Mouse (Mus musculus): ENCODE measurements at regions not wholly inside any gene's neighbourhood (a gene's known extent, or its start where the extent isn't known, plus 50 kb on each side); places are given as distances from the start of the nearest gene placed in this dataset.

DNA sequence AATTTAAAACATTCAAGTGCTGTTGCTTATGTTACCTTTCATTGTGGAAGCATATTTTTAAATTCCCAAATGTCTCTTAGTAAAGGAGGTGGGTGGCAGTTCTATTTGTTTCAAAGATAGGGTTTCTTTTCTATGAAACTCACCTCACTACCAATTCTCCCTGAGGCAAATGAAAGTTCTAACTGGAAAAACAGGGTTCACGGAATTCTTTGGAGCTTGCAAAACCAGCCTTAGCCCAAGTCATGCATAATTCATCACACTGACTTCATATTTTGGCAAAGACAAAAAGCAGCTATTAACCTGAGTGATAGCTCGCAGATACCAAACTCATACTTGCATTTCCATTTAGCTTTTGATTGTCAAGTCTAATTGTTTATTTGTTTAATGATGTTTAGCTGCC lies 73.8 kb downstream of the Dio2 start:
- WGBS = 61% methylated on average over 2 of the region's 2 CpGs
- H3K4me3 ChIP-seq (ENCODE audit: low read depth, low read length) = no peak overlapping the region
- no peak overlapping the region for H3K9ac ChIP-seq (replicated peaks; ENCODE audit: low read depth, low read length)
- no peak for ATAC-seq (ENCODE audit: low read depth)
- H3K9me3 ChIP-seq (ENCODE audit: control insufficient read depth, low read length) = no peaks in the 10 kb centered on the region
- no peaks in the 10 kb centered on the region for H3K27me3 ChIP-seq (ENCODE audit: control insufficient read depth, insufficient read depth, low read length)
- no peaks in the 10 kb centered on the region for H3K36me3 ChIP-seq (ENCODE audit: control insufficient read depth, insufficient read depth, low read length)
- no peaks in the 10 kb centered on the region for H3K4me1 ChIP-seq (ENCODE audit: control insufficient read depth, insufficient read depth, low read length)
- no peak overlapping the region for H3K4me2 ChIP-seq (ENCODE audit: low read depth, low read length)
- no peak overlapping the region for H3K27ac ChIP-seq (ENCODE audit: low read depth, low read length)

DNA sequence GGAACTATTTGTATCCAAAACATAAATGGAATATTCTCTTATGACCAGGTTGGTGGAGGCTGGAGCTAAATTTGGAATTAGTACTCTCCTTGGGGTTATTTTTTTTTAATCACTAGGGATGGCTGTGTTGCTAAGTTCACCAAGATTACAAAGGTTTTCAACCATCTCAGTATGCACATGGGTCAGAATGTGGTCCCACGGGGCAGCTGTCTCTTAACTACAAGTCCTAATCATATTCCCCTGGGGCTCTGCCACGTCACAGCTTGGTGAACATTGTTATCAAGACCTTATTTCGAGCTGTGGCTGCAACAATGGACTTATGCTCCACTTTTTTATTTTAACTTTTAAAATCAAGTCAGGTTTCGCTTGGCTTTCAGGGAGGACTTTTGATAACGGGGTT lies 92.8 kb downstream of the Dio2 start:
- Histone ChIP-seq H3K9ac (replicated peaks; ENCODE audit: low read depth, low read length) (no peak overlapping the region), H3K4me3 (ENCODE audit: low read depth, low read length) (no peak overlapping the region), H3K36me3 (ENCODE audit: control insufficient read depth, insufficient read depth, low read length) (no peaks in the 10 kb centered on the region), H3K27me3 (ENCODE audit: control insufficient read depth, insufficient read depth, low read length) (no peaks in the 10 kb centered on the region), H3K4me2 (ENCODE audit: low read depth, low read length) (no peak overlapping the region), H3K27ac (ENCODE audit: low read depth, low read length) (no peak overlapping the region), H3K4me1 (ENCODE audit: control insufficient read depth, insufficient read depth, low read length) (no peaks in the 10 kb centered on the region), H3K9me3 (ENCODE audit: control insufficient read depth, low read length) (no peaks in the 10 kb centered on the region)
- WGBS = 73% methylated on average over 5 of the region's 5 CpGs
- no peak for ATAC-seq (ENCODE audit: low read depth)

DNA sequence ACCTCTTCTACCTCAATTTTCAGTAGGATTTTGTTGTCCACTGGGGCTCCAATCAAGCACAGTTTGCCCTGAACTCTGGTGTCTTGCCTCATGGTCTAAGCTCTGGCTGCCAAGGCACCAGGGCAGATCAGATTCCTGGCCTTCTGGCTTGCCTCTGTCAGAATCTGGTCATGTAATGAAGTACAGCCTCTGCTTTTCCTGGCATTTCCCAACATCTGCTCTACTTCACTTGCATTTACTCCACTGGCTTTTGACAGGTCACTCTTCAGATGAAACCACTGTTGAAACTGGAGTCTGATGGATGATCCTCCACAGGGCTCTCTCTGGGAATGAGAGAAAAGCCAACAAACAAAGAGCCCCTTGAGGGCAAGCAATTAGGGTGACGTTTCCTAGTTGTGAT lies 94.3 kb downstream of the Dio2 start:
- 15% methylated on average over 1 of the region's 1 CpGs for WGBS
- H3K4me2 ChIP-seq (ENCODE audit: low read depth, low read length) = no peak overlapping the region

DNA sequence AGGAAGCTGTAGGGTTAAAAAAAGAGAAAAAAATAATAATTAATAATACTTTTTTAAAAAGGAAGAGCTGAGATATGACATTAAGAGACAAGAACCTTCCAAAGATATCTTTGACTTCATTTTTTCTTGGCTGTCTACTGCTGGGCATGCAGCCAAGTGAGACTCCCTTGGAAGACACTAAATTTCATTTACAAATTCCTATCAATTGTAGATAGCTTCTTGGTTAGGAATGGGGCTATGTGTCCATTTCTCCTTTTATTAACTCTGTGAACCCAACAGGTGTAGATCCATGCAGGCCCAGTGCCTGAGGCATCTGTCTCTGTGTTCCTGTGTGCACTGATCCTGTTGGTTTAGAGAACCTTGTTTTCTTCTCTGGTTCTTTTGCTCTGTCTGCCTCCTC lies 113.4 kb downstream of the Dio2 start:
- no peak overlapping the region for H3K9ac ChIP-seq (replicated peaks; ENCODE audit: low read depth, low read length)
- no peak overlapping the region for H3K4me3 ChIP-seq (ENCODE audit: low read depth, low read length)
- H3K27ac ChIP-seq (ENCODE audit: low read depth, low read length) = no peak overlapping the region
- no peak for ATAC-seq (ENCODE audit: low read depth)
- no peaks in the 10 kb centered on the region for H3K36me3 ChIP-seq (ENCODE audit: control insufficient read depth, insufficient read depth, low read length)
- no peaks in the 10 kb centered on the region for H3K4me1 ChIP-seq (ENCODE audit: control insufficient read depth, insufficient read depth, low read length)
- H3K27me3 ChIP-seq (ENCODE audit: control insufficient read depth, insufficient read depth, low read length) = no peaks in the 10 kb centered on the region
- H3K9me3 ChIP-seq (ENCODE audit: control insufficient read depth, low read length) = no peaks in the 10 kb centered on the region
- no peak overlapping the region for H3K4me2 ChIP-seq (ENCODE audit: low read depth, low read length)

More for the DNA sequence above, 94.3 kb downstream of the Dio2 start:
- no peaks in the 10 kb centered on the region for H3K27me3 ChIP-seq (ENCODE audit: control insufficient read depth, insufficient read depth, low read length)
- H3K4me1 ChIP-seq (ENCODE audit: control insufficient read depth, insufficient read depth, low read length) = no peaks in the 10 kb centered on the region
- no peak overlapping the region for H3K9ac ChIP-seq (replicated peaks; ENCODE audit: low read depth, low read length)
- no peak for ATAC-seq (ENCODE audit: low read depth)
- no peaks in the 10 kb centered on the region for H3K36me3 ChIP-seq (ENCODE audit: control insufficient read depth, insufficient read depth, low read length)
- no peak overlapping the region for H3K27ac ChIP-seq (ENCODE audit: low read depth, low read length)
- no peaks in the 10 kb centered on the region for H3K9me3 ChIP-seq (ENCODE audit: control insufficient read depth, low read length)
- H3K4me3 ChIP-seq (ENCODE audit: low read depth, low read length) = no peak overlapping the region

DNA sequence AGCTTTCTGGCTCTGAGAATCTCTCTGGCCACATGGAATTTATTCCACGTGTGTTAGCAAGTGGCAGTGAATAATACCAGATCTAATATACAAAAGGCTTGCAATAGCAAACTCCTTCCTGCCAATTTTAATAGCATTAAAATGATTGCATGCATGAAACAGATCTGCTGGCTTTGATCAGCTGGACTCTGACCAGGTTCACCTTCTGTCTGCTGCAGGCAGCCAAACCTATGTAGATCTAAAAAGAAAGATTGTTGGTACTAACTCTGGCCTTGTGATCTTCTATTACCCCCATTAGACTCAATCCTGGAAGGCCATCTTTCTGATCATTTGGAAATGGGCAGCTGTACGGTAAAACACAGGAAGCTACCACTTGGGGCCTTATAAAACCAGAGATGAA lies 114.8 kb downstream of the Dio2 start:
- H3K36me3 ChIP-seq (ENCODE audit: control insufficient read depth, insufficient read depth, low read length) = no peaks in the 10 kb centered on the region
- WGBS = 88% methylated on average over 2 of the region's 2 CpGs
- no peaks in the 10 kb centered on the region for H3K9me3 ChIP-seq (ENCODE audit: control insufficient read depth, low read length)
- no peak overlapping the region for H3K27ac ChIP-seq (ENCODE audit: low read depth, low read length)
- no peak overlapping the region for H3K4me3 ChIP-seq (ENCODE audit: low read depth, low read length)
- no peak overlapping the region for H3K4me2 ChIP-seq (ENCODE audit: low read depth, low read length)
- no peaks in the 10 kb centered on the region for H3K4me1 ChIP-seq (ENCODE audit: control insufficient read depth, insufficient read depth, low read length)
- H3K9ac ChIP-seq (replicated peaks; ENCODE audit: low read depth, low read length) = no peak overlapping the region
- no peaks in the 10 kb centered on the region for H3K27me3 ChIP-seq (ENCODE audit: control insufficient read depth, insufficient read depth, low read length)
- ATAC-seq (ENCODE audit: low read depth) = no peak

DNA sequence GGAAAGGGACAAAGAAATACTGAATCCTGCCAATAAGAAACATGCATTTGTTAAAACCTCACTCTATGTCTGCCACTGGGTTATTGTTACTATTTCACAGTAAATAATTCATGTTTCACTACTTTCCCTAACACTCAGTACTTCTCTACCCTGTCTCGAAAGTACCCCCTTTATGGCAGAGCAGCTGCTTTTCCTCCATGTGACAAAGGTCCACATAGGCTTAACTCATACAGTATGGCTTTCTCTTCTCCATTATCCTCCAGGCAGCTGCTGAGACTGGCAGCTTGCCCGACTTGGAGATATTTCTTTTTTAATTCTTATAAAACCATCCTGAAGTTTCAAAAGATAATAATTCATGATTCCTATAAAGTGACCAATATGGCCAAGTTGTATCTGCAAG lies 129.4 kb downstream of the Dio2 start:
- WGBS = 74% methylated on average over 2 of the region's 2 CpGs
- no peak for ATAC-seq (ENCODE audit: low read depth)
- no peak overlapping the region for H3K4me3 ChIP-seq (ENCODE audit: low read depth, low read length)

DNA sequence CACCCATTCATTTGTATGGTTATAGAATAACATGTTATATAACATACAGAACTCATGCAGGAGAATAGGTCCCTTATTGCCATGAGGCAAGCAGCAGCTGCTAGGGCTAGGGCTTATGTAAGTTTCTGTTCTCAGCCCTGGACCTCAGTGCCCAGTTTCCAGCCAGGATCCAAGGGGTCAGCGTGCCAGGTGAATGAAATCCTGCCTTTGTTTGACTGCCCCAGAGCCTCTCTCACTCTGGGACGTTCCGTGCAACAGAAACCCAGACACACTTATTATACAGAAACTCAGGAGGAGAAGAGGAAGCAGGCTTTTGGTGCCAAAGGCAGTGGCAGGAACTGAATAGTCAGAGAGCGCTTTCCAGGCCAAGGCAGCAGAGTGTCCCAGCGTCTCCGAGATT lies 130.3 kb downstream of the Dio2 start:
- H3K9me3 ChIP-seq (ENCODE audit: control insufficient read depth, low read length) = no peaks in the 10 kb centered on the region
- no peak overlapping the region for H3K4me2 ChIP-seq (ENCODE audit: low read depth, low read length)
- H3K27ac ChIP-seq (ENCODE audit: low read depth, low read length) = no peak overlapping the region
- no peaks in the 10 kb centered on the region for H3K36me3 ChIP-seq (ENCODE audit: control insufficient read depth, insufficient read depth, low read length)
- H3K4me3 ChIP-seq (ENCODE audit: low read depth, low read length) = no peak overlapping the region
- WGBS = 72% methylated on average over 6 of the region's 6 CpGs
- ATAC-seq (ENCODE audit: low read depth) = no peak
- H3K9ac ChIP-seq (replicated peaks; ENCODE audit: low read depth, low read length) = no peak overlapping the region
- no peaks in the 10 kb centered on the region for H3K27me3 ChIP-seq (ENCODE audit: control insufficient read depth, insufficient read depth, low read length)
- H3K4me1 ChIP-seq (ENCODE audit: control insufficient read depth, insufficient read depth, low read length) = no peaks in the 10 kb centered on the region

More for the DNA sequence above, 129.4 kb downstream of the Dio2 start:
- no peaks in the 10 kb centered on the region for H3K27me3 ChIP-seq (ENCODE audit: control insufficient read depth, insufficient read depth, low read length)
- no peaks in the 10 kb centered on the region for H3K9me3 ChIP-seq (ENCODE audit: control insufficient read depth, low read length)
- no peak overlapping the region for H3K27ac ChIP-seq (ENCODE audit: low read depth, low read length)
- no peaks in the 10 kb centered on the region for H3K4me1 ChIP-seq (ENCODE audit: control insufficient read depth, insufficient read depth, low read length)
- H3K9ac ChIP-seq (replicated peaks; ENCODE audit: low read depth, low read length) = no peak overlapping the region
- no peaks in the 10 kb centered on the region for H3K36me3 ChIP-seq (ENCODE audit: control insufficient read depth, insufficient read depth, low read length)
- no peak overlapping the region for H3K4me2 ChIP-seq (ENCODE audit: low read depth, low read length)

DNA sequence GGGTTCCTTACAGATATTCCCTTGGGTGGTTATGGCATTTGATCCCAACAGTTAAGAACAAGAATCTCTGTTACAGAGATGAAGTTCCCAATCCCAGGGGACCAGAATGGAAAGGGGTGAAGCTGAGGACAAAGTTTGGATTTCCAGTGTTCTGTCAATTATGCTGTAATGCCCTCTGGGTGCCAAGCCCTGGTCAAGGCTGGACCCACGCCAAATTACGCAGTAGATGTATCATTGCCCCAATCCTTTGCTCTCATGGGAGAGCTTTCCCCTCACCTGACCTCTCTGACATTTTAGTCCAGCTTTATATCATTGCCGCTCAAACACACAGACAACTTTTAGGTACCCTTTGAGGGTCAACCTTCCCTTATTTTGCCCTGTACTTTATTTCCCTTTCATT lies 158.2 kb downstream of the Dio2 start:
- no peaks in the 10 kb centered on the region for H3K4me1 ChIP-seq (ENCODE audit: control insufficient read depth, insufficient read depth, low read length)
- no peak overlapping the region for H3K27ac ChIP-seq (ENCODE audit: low read depth, low read length)
- no peak overlapping the region for H3K9ac ChIP-seq (replicated peaks; ENCODE audit: low read depth, low read length)
- ATAC-seq (ENCODE audit: low read depth) = no peak
- H3K27me3 ChIP-seq (ENCODE audit: control insufficient read depth, insufficient read depth, low read length) = no peaks in the 10 kb centered on the region
- H3K36me3 ChIP-seq (ENCODE audit: control insufficient read depth, insufficient read depth, low read length) = no peaks in the 10 kb centered on the region
- no peak overlapping the region for H3K4me2 ChIP-seq (ENCODE audit: low read depth, low read length)
- WGBS = 89% methylated on average over 3 of the region's 3 CpGs
- H3K9me3 ChIP-seq (ENCODE audit: control insufficient read depth, low read length) = no peaks in the 10 kb centered on the region
- no peak overlapping the region for H3K4me3 ChIP-seq (ENCODE audit: low read depth, low read length)

DNA sequence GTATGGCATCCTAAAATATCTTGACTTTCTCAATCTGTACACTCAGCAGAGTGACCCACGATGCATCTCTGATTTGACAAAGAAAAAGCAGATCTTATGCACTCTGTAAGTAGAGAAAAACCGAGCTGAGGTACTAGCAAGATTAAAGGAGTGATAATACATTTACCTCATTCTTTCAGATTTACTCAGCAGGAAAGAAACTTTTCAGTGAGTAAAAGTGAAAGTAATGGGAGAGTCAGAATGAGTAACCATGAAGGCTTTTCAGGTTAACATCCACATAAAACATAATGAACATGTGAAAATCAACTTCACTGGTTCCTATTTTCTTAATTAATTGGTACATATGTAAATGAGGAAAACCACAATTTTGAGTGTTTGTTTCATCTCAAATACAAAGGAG lies 162.1 kb downstream of the Dio2 start:
- Histone ChIP-seq H3K9ac (replicated peaks; ENCODE audit: low read depth, low read length) (no peak overlapping the region), H3K4me3 (ENCODE audit: low read depth, low read length) (no peak overlapping the region), H3K27ac (ENCODE audit: low read depth, low read length) (no peak overlapping the region), H3K4me2 (ENCODE audit: low read depth, low read length) (no peak overlapping the region), H3K27me3 (ENCODE audit: control insufficient read depth, insufficient read depth, low read length) (no peaks in the 10 kb centered on the region), H3K4me1 (ENCODE audit: control insufficient read depth, insufficient read depth, low read length) (no peaks in the 10 kb centered on the region), H3K36me3 (ENCODE audit: control insufficient read depth, insufficient read depth, low read length) (no peaks in the 10 kb centered on the region), H3K9me3 (ENCODE audit: control insufficient read depth, low read length) (no peaks in the 10 kb centered on the region)
- 57% methylated on average over 2 of the region's 2 CpGs for WGBS
- ATAC-seq (ENCODE audit: low read depth) = no peak

DNA sequence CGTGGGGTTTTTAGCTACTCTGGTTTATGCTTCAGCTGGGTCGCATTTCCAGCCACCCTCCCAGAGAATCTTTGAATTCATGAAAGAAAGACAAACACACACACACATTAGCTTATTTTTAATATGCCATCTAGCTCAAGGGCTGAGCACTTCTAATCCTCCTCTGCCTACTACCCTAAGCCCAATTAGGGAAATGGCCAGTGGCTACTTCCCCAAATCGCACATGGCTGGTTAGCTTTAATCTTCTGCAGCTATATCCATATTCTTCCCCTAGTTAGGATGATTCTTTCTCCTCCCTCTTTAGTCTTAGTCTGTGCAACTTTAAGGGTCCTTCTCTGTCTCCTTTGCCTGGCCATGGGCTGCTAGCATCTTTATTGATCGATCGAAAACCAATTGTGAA lies 166.3 kb downstream of the Dio2 start:
- Histone ChIP-seq H3K9ac (replicated peaks; ENCODE audit: low read depth, low read length) (no peak overlapping the region), H3K36me3 (ENCODE audit: control insufficient read depth, insufficient read depth, low read length) (no peaks in the 10 kb centered on the region), H3K27ac (ENCODE audit: low read depth, low read length) (no peak overlapping the region), H3K9me3 (ENCODE audit: control insufficient read depth, low read length) (no peaks in the 10 kb centered on the region), H3K27me3 (ENCODE audit: control insufficient read depth, insufficient read depth, low read length) (no peaks in the 10 kb centered on the region), H3K4me1 (ENCODE audit: control insufficient read depth, insufficient read depth, low read length) (no peaks in the 10 kb centered on the region), H3K4me2 (ENCODE audit: low read depth, low read length) (no peak overlapping the region), H3K4me3 (ENCODE audit: low read depth, low read length) (no peak overlapping the region)
- no peak for ATAC-seq (ENCODE audit: low read depth)
- WGBS = 85% methylated on average over 5 of the region's 5 CpGs

Measured in neural tube, embryonic 14.5 days (tissue).